Mouse (Mus musculus) kidney, embryonic 14.5 days (tissue): ENCODE measurements around the gene Slc17a4. TPM values are rescaled to one million over a fixed set of nuclear protein-coding genes. Genes with fewer than 3 reads are reported as not detected.

ENCODE experiments used
- ATAC-seq: fragments of 200-750 bp; cut with Nextera tagmentation; 2 replicates; pipeline ENCODE4 v1.8.0; 2017; ENCODE audit warnings: moderate number of reproducible peaks, mild to moderate bottlenecking, moderate TSS enrichment, moderate library complexity; ENCODE audit not compliant: low FRiP score, low TSS enrichment
- H3K27ac ChIP-seq: fragments of 300-500 bp; sonication (generic); 2 replicates; pipeline ENCODE4 v1.5.1; 2014; ENCODE audit warnings: low read depth, mild to moderate bottlenecking, low read length, moderate library complexity, mixed read lengths
- H3K27me3 ChIP-seq: fragments of 300-500 bp; sonication (generic); 2 replicates; pipeline ENCODE4 v1.6.1; 2014; ENCODE audit warnings: mild to moderate bottlenecking, low read length; ENCODE audit not compliant: control insufficient read depth, insufficient read depth
- H3K36me3 ChIP-seq: fragments of 300-500 bp; sonication (generic); 2 replicates; pipeline ENCODE4 v1.6.1; 2014; ENCODE audit warnings: low read length, mixed read lengths; ENCODE audit not compliant: control insufficient read depth, insufficient read depth
- H3K4me1 ChIP-seq: fragments of 300-500 bp; sonication (generic); 2 replicates; pipeline ENCODE4 v1.6.1; 2014; ENCODE audit warnings: low read length, mixed read lengths; ENCODE audit not compliant: control insufficient read depth, insufficient read depth
- H3K4me2 ChIP-seq: fragments of 300-500 bp; sonication (generic); replicated peaks from 2 replicates; pipeline ENCODE4 v1.6.1; 2014; ENCODE audit warnings: low read depth, mild to moderate bottlenecking, low read length
- H3K4me3 ChIP-seq: fragments of 300-500 bp; sonication (generic); 2 replicates; pipeline ENCODE4 v1.5.1; 2014; ENCODE audit warnings: mild to moderate bottlenecking, low read length
- H3K9ac ChIP-seq: fragments of 300-500 bp; sonication (generic); 2 replicates; pipeline ENCODE4 v1.6.1; 2014; ENCODE audit warnings: low read depth, mild to moderate bottlenecking, low read length, moderate library complexity
- H3K9me3 ChIP-seq: fragments of 300-500 bp; sonication (generic); 2 replicates; pipeline ENCODE4 v1.6.1; 2016; ENCODE audit warnings: low read length; ENCODE audit not compliant: control insufficient read depth
- WGBS: fragments of 180-500 bp; shearing (Covaris S2); extraction: QIAGEN DNeasy Blood & Tissue Kit; methylation state at CpG from one replicate; pipeline ENCODE4 v1.1.7; 2014; 5-methylcytosine and 5-hydroxymethylcytosine counted together
- polyA plus RNA-seq: library from polyadenylated mRNA; unstranded; fragments of >200 nt; fragmentation: Nextera tagmentation; extraction: Ambion mirVana; gene quantifications from 2 replicates; pipeline ENCODE4 v1.2.1, GENCODE M21; 2014

Slc17a4 gene
- polyA plus RNA-seq, 1 experiment from 2014 or later: 2.5 TPM

DNA sequence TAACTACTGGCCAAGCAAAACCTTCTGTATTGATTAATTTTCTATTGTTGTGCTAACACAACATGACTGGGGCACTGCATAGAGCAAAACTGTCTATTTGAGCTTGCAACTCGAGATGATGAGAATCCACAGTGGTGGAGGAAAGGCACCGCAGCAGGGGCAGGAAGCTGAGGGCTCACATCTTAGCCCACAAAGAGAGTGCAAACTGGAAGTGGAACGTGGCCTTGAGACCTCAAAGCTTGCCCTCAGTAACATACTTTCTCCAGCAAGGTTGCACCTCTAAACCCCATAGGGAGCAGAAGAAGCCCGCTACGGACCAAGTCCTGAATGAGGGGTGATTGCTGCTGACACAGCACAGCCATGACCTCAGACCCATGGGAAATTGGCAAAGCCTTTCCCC is 4.7 kb downstream of the Slc17a4 start:
- Histone ChIP-seq H3K9ac (no peak overlapping the region), H3K4me2 (no peak overlapping the region), H3K4me3 (no peak overlapping the region), H3K36me3 (no peaks in the 10 kb centered on the region), H3K27ac (no peak overlapping the region), H3K4me1 (peaks cover 16% of the 10 kb centered on the region), H3K9me3 (no peaks in the 10 kb centered on the region), H3K27me3 (no peaks in the 10 kb centered on the region)
- 84% methylated on average over 5 of the region's 5 CpGs for WGBS
- ATAC-seq: no peak

DNA sequence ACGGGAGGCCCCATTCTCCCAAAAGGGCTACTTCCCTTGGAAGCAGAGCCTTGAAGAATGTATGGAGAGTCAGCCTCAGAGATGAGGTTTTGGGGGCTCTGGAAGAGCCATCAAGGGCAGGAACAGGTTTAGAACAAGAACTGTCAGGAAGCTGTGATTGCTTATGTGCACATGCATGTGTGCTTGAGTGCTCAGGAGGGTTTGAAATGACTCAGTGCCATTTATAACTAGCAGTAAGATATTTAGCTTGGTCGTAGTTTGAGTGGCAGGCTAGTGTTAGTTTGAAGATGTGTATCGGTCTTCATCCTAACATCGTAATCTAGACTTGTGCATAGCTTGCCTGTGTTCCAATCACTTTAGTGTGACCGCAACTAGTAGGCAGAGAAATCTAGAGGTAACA is 7.9 kb downstream of the Slc17a4 start:
- H3K9ac ChIP-seq: no peak overlapping the region
- no peak overlapping the region for H3K27ac ChIP-seq
- no peaks in the 10 kb centered on the region for H3K36me3 ChIP-seq
- ATAC-seq: no peak
- H3K4me3 ChIP-seq: no peak overlapping the region
- 94% methylated on average over 5 of the region's 5 CpGs for WGBS
- H3K27me3 ChIP-seq: no peaks in the 10 kb centered on the region
- no peaks in the 10 kb centered on the region for H3K4me1 ChIP-seq
- H3K4me2 ChIP-seq: no peak overlapping the region
- no peaks in the 10 kb centered on the region for H3K9me3 ChIP-seq

DNA sequence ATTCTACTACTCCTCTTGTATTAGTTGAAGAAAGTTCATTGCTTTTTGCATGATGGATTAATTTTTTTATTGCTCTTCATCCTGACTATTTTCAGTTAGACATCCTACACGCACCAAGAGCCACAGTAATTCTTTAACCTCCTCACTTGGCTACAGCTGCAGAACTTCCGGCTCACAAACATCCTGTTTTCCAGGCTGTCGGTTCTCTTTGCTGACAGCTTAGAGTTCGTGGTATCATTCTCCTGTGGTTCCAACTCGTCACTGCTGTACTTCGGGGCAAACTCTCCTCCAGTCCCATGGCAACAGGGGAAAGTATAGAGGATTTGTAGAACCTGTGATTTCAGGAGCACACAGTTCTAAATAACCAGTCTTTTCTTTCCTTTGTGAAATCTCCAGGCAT is 16.6 kb downstream of the Slc17a4 start:
- no peaks in the 10 kb centered on the region for H3K9me3 ChIP-seq
- no peak for ATAC-seq
- H3K4me1 ChIP-seq: 0 out of 2 replicates have a peak, but pooled peaks cover 5% of the 10 kb centered on the region
- H3K9ac ChIP-seq: no peak overlapping the region
- no peak overlapping the region for H3K4me3 ChIP-seq
- H3K27me3 ChIP-seq: no peaks in the 10 kb centered on the region
- 14% methylated on average over 6 of the region's 6 CpGs for WGBS
- no peaks in the 10 kb centered on the region for H3K36me3 ChIP-seq
- no peak overlapping the region for H3K27ac ChIP-seq
- no peak overlapping the region for H3K4me2 ChIP-seq

DNA sequence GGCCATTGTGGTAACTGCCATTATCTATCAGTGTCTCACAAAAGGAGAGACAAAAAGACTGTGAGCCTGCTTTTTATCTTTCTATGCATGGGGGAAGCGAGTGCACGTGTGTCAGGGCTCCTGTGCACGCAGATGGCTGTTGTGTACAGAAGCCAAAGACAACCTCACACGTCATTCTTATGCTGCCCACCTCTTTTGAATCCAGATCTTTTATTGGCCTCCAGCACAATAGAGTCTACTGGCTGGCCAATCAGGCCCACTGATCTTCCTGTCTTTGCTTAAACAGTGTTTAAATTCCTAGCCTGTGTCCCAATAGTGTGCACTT is 21.6 kb downstream of the Slc17a4 start:
- H3K27ac ChIP-seq: no peak overlapping the region
- no peaks in the 10 kb centered on the region for H3K27me3 ChIP-seq
- ATAC-seq: no peak
- H3K4me1 ChIP-seq: 0 out of 2 replicates have a peak, but pooled peaks cover 6% of the 10 kb centered on the region
- H3K4me3 ChIP-seq: no peak overlapping the region
- WGBS: 69% methylated on average over 4 of the region's 4 CpGs
- H3K9me3 ChIP-seq: no peaks in the 10 kb centered on the region
- H3K9ac ChIP-seq: no peak overlapping the region
- no peaks in the 10 kb centered on the region for H3K36me3 ChIP-seq
- no peak overlapping the region for H3K4me2 ChIP-seq

- Histone ChIP-seq H3K27ac (no peak overlapping the region), H3K36me3 (no peaks in the 10 kb centered on the region), H3K4me3 (no peak overlapping the region), H3K4me1 (0 out of 2 replicates have a peak, but pooled peaks cover 4% of the 10 kb centered on the region), H3K4me2 (no peak overlapping the region), H3K9me3 (no peaks in the 10 kb centered on the region), H3K27me3 (no peaks in the 10 kb centered on the region), H3K9ac (no peak overlapping the region)
- 39% methylated on average over 9 of the region's 9 CpGs for WGBS
- ATAC-seq: no peak
These were observed 22.1 kb downstream of the Slc17a4 start for GRCm38 (mm10) chr13:23892592-23893268.

GRCm38 (mm10) chr13:23889011-23889605 is 25.7 kb downstream of the Slc17a4 start:
- Histone ChIP-seq H3K4me1 (0 out of 2 replicates have a peak, but pooled peaks cover 4% of the 10 kb centered on the region), H3K4me2 (no peak overlapping the region), H3K4me3 (no peak overlapping the region), H3K9me3 (no peaks in the 10 kb centered on the region), H3K27ac (no peak overlapping the region), H3K9ac (no peak overlapping the region), H3K36me3 (no peaks in the 10 kb centered on the region), H3K27me3 (no peaks in the 10 kb centered on the region)
- peak; percentile 39; the same call in 1 of the 2 replicates for ATAC-seq
- 38% methylated on average over 6 of the region's 6 CpGs for WGBS

DNA sequence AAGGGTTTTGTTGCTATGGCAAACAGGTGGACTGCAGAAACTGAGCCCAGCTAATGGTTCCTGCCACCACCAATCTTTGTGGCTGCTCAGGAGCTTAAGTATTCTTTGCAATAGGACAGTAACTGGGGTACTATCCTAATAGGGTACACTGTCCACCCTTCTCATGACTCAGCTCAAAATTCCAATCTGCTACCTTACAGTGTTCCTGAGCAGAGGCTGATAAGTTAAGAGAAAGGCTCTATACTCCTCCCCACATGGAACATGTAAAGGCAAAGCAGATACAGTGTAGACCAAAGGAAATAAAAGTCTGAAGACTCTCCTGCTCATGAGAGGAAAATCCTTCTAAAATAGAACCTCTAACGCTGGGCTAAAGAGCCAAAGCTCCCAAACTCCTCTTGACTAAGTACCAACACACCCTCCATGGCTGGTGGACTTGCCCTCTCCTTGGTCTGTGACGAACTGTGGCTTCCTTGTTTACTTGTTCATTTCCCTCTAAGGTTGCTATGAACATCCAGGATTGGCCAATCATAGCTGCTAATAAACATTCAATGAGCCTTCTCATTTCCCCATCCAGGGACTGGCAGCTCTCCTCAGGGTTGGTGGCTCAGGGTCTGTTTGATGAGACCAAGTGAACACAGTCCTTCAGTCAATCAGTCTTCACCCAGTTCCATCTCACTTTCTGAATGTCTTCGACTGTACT is 27.6 kb downstream of the Slc17a4 start:
- no peak overlapping the region for H3K27ac ChIP-seq
- 84% methylated on average over 3 of the region's 3 CpGs for WGBS

DNA sequence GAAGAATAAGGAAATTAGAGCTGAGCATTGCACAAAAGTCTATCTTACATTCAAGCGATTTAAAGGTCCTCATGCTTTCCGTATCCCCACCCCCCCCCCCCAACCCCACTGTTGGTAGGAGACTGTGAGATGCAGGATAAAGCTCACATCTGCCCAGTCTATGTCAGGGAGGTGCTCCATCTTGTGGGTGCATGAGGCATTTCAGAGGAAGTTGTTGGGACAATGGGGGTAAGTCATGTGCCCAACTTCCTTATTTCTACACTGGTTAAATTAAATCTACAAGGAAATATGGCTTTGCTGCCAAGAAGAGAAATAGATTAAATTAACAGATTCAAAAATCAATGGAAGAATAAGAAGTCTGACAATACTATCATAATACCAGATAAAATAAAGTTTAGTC is 29.3 kb downstream of the Slc17a4 start:
- no peak overlapping the region for H3K4me2 ChIP-seq
- no peaks in the 10 kb centered on the region for H3K36me3 ChIP-seq
- 0 out of 2 replicates have a peak, but pooled peaks cover 4% of the 10 kb centered on the region for H3K4me1 ChIP-seq
- no peak overlapping the region for H3K9ac ChIP-seq
- no peak overlapping the region for H3K4me3 ChIP-seq
- H3K27me3 ChIP-seq: no peaks in the 10 kb centered on the region
- H3K27ac ChIP-seq: no peak overlapping the region
- H3K9me3 ChIP-seq: no peaks in the 10 kb centered on the region
- WGBS: 41% methylated on average over 2 of the region's 2 CpGs
- ATAC-seq: no peak

More for the DNA sequence above, 27.6 kb downstream of the Slc17a4 start:
- Histone ChIP-seq H3K9ac (no peak overlapping the region), H3K4me1 (0 out of 2 replicates have a peak, but pooled peaks cover 4% of the 10 kb centered on the region), H3K4me2 (no peak overlapping the region), H3K36me3 (no peaks in the 10 kb centered on the region), H3K9me3 (no peaks in the 10 kb centered on the region), H3K27me3 (no peaks in the 10 kb centered on the region), H3K4me3 (no peak overlapping the region)
- no peak for ATAC-seq

- Histone ChIP-seq H3K4me2 (no peak overlapping the region), H3K9me3 (no peaks in the 10 kb centered on the region), H3K4me3 (no peak overlapping the region), H3K27ac (no peak overlapping the region), H3K9ac (no peak overlapping the region), H3K4me1 (no peaks in the 10 kb centered on the region), H3K27me3 (no peaks in the 10 kb centered on the region), H3K36me3 (no peaks in the 10 kb centered on the region)
- ATAC-seq: no peak
- WGBS: 84% methylated on average over 5 of the region's 5 CpGs
These were observed 35.2 kb downstream of the Slc17a4 start for GRCm38 (mm10) chr13:23879636-23880035.
